Mouse (Mus musculus): ENCODE measurements around the gene Sgsh. TPM values are rescaled to one million over a fixed set of nuclear protein-coding genes. Genes with fewer than 3 reads are reported as not detected.
A peak's percentile ranks its signal among the peaks of the same experiment; 100 is the strongest.

Gene Sgsh
- 4.5 and 6.2 TPM in 2 replicates for polyA plus RNA-seq (2014; fragmentation: Nextera tagmentation; extraction: Ambion mirVana)

DNA sequence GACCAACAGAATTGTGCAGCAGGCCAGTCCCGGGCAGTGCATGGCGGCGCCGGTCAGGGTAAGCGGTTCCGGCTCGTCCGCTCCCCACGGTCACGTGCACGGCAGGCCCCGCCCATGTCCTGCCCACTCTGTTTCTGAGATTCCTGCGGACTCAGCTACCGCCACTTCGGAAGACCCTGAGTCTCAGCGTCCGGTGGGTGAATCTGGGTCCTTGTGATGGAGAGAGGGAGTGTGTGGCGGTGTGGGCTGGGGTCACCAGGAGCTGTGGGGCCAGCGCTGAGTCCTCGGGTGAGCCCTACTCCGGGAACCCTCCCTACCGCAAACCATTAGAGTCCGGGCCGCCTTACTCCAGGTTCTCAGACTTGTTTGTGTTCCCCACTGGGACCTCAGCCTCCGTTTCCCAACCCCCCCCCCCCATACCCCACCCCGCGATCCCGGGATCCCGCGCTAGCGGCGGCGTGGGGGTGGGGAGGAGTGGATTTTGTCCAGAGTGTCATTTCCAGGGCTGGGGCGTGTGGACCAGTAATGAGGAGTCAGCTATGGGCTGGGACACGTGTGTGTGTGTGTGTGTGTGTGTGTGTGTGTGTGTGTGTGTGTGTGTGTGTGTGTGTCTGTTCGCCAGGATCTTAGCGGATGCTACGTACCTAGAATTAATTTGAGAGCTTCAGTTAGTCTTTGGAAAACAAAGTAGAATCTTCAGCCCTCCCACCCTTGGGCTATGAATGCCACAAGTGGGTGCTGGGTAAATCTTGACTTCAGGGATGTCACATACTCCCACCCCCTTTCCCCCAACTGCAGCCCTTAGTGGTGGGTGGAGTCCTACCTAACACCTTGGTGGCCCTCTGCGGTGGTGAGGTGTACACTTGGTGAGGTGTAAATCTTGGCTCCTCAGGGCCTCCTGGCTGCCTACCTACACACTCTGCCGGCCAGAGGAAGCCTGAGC lies at the start of gene Sgsh, which contains the start of gene Slc26a11:
Sgsh (minus strand) TSS at position 94 of the 943 bp plus-strand sequence.
Slc26a11 (plus strand) TSS at position 115 of the 943 bp plus-strand sequence.
- 2% methylated on average over 35 of the region's 40 CpGs for WGBS
- H3K27ac ChIP-seq (replicated peaks; ENCODE audit: low read depth, low read length), result 0 out of 2 replicates have a peak within 1 kb of the TSS, but pooled peaks have one; percentile 32
- peak within 1 kb of the TSS; percentile 69 for H3K4me3 ChIP-seq (ENCODE audit: low read depth, low read length)

DNA sequence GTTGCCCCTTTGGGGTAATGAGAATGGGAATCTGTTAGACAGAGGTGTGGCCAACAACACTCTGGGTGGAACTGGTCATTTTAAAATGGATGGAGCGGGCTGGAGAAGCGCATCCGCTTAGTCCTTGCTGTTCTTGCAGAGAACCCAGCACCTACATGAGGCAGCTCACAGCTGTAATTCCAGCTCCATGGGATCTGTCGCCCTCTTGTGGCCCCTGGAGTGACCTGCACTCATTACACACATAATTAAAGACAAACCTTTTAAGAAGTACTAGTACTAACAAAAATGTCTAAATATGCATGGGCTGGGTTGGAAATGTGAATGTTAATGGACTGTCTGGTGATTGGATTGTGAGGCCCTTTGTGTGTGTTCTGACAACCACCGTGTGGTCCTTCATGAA lies 49.3 kb upstream of the Sgsh start:
- H3K27ac ChIP-seq (replicated peaks; ENCODE audit: low read depth, low read length), result no peak overlapping the region
- no peak overlapping the region for H3K4me3 ChIP-seq (ENCODE audit: low read depth, low read length)
- H3K9ac ChIP-seq (replicated peaks; ENCODE audit: low read length), result no peak overlapping the region
- DNase-seq (ENCODE audit: low spot score) (peak; percentile 62), ATAC-seq (replicated peaks; ENCODE audit: insufficient number of reproducible peaks, low FRiP score, low TSS enrichment, low read depth) (no peak)
- no peak overlapping the region for H3K4me2 ChIP-seq (ENCODE audit: low read depth, low read length)
- no peaks in the 10 kb centered on the region for H3K9me3 ChIP-seq (replicated peaks; ENCODE audit: control insufficient read depth, low read length)
- no peaks in the 10 kb centered on the region for H3K27me3 ChIP-seq (ENCODE audit: control insufficient read depth, insufficient read depth, low read length)
- WGBS, result 52% methylated on average over 5 of the region's 5 CpGs
- H3K4me1 ChIP-seq (ENCODE audit: control insufficient read depth, insufficient read depth, low read length), result no peaks in the 10 kb centered on the region
- H3K36me3 ChIP-seq (replicated peaks; ENCODE audit: control insufficient read depth, insufficient read depth, low read depth, low read length), result no peaks in the 10 kb centered on the region

More for the DNA sequence above, at the start of gene Sgsh, which contains the start of gene Slc26a11:
- ATAC-seq (replicated peaks; ENCODE audit: insufficient number of reproducible peaks, low FRiP score, low TSS enrichment, low read depth), result peak; percentile 91
- Histone ChIP-seq H3K9me3 (replicated peaks; ENCODE audit: control insufficient read depth, low read length) (no peaks in the 10 kb centered on the region), H3K4me2 (ENCODE audit: low read depth, low read length) (peak within 1 kb of the TSS; percentile 94), H3K4me1 (ENCODE audit: control insufficient read depth, insufficient read depth, low read length) (no peaks in the 10 kb centered on the region), H3K27me3 (ENCODE audit: control insufficient read depth, insufficient read depth, low read length) (no peaks in the 10 kb centered on the region), H3K36me3 (replicated peaks; ENCODE audit: control insufficient read depth, insufficient read depth, low read depth, low read length) (no peaks in the 10 kb centered on the region), H3K9ac (replicated peaks; ENCODE audit: low read length) (peak within 1 kb of the TSS; percentile 77)
- DNase-seq (ENCODE audit: low spot score), result peak; percentile 91

DNA sequence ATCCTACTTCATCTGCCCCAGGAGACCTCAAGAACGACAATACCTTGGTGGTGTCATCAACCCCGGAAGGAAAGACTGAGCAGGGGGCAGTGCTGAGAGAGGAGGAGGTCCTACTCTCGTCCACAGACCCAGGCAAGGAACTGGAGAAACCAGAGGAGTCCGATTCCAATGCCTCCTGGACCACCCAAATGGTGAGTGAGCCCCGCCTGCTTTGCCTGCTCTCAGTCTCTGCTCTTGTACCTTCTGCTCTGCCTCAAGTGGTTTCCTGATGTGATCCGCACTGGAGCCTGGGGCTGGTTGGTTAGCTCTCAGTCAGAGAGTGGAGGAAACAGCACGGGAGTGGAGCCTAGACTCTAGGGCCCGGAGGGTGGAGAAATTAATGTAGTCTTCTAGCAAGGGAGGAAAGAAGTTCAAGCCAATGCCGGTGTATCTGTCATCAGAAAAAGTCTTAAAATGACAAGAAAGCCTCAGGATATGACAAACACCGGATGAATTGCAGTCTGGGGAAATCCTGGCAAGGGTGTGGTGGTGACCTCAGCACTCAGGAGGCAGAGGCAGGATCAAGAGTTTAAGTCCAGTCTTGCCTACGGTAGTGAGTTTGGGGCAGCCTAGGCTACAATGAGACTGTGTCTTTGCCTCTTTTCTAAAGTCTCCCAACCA lies 47.3 kb upstream of the Sgsh start:
- no peak for ATAC-seq (replicated peaks; ENCODE audit: insufficient number of reproducible peaks, low FRiP score, low TSS enrichment, low read depth)
- Histone ChIP-seq H3K4me3 (ENCODE audit: low read depth, low read length) (no peak overlapping the region), H3K27me3 (ENCODE audit: control insufficient read depth, insufficient read depth, low read length) (no peaks in the 10 kb centered on the region), H3K4me2 (ENCODE audit: low read depth, low read length) (no peak overlapping the region), H3K27ac (replicated peaks; ENCODE audit: low read depth, low read length) (no peak overlapping the region), H3K4me1 (ENCODE audit: control insufficient read depth, insufficient read depth, low read length) (no peaks in the 10 kb centered on the region), H3K36me3 (replicated peaks; ENCODE audit: control insufficient read depth, insufficient read depth, low read depth, low read length) (no peaks in the 10 kb centered on the region), H3K9me3 (replicated peaks; ENCODE audit: control insufficient read depth, low read length) (no peaks in the 10 kb centered on the region), H3K9ac (replicated peaks; ENCODE audit: low read length) (no peak overlapping the region)
- DNase-seq (ENCODE audit: low spot score), result peak; percentile 45
- 45% methylated on average over 11 of the region's 11 CpGs for WGBS

DNA sequence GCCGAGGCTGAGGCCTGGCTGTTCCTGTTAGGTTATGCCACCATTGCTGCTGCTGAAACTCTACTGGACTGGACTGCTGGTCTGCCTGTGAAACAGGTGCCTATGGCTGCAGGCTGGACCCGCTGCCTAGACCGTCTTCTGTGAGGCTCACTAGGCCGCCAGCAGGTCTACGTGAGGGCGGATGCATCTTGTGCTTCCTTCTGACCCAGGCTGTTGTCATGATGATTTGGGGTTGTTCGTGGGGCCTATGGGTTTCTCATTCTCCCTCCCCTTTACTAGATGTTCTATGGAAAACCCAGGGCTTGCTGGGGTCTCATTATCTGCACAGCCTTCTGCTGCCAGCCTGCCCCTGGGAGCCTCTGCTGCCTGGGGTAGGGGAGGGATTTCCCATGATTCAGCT lies 41.1 kb upstream of the Sgsh start:
- no peak for ATAC-seq (replicated peaks; ENCODE audit: insufficient number of reproducible peaks, low FRiP score, low TSS enrichment, low read depth)
- Histone ChIP-seq H3K27me3 (ENCODE audit: control insufficient read depth, insufficient read depth, low read length) (peaks cover 41% of the 10 kb centered on the region), H3K9ac (replicated peaks; ENCODE audit: low read length) (no peak overlapping the region), H3K36me3 (replicated peaks; ENCODE audit: control insufficient read depth, insufficient read depth, low read depth, low read length) (no peaks in the 10 kb centered on the region), H3K4me1 (ENCODE audit: control insufficient read depth, insufficient read depth, low read length) (no peaks in the 10 kb centered on the region), H3K4me3 (ENCODE audit: low read depth, low read length) (no peak overlapping the region), H3K4me2 (ENCODE audit: low read depth, low read length) (no peak overlapping the region), H3K9me3 (replicated peaks; ENCODE audit: control insufficient read depth, low read length) (no peaks in the 10 kb centered on the region), H3K27ac (replicated peaks; ENCODE audit: low read depth, low read length) (no peak overlapping the region)
- no peak for DNase-seq (ENCODE audit: low spot score)
- WGBS, result 45% methylated on average over 7 of the region's 7 CpGs

DNA sequence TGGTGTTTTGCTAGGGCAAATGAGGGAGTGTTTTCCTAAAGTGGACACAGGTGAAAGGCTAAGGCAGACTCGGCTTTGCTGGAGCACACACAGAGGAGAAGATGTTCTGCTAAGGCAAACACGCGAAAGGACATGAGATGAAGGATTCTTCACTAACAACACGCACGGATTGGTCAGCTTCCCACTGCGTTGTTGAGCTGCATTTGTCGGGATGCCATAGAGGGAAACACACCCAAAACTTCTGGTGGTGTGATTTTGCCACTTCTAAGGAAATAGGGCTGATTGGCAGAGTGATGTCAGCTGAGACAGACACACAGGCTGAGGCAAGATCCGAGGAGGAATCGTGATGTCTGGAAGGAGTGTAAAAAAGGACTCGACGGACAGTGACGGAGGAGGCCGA lies 40.6 kb upstream of the Sgsh start:
- no peak for ATAC-seq (replicated peaks; ENCODE audit: insufficient number of reproducible peaks, low FRiP score, low TSS enrichment, low read depth)
- H3K27me3 ChIP-seq (ENCODE audit: control insufficient read depth, insufficient read depth, low read length), result peaks cover 45% of the 10 kb centered on the region
- H3K4me1 ChIP-seq (ENCODE audit: control insufficient read depth, insufficient read depth, low read length), result no peaks in the 10 kb centered on the region
- H3K4me3 ChIP-seq (ENCODE audit: low read depth, low read length), result no peak overlapping the region
- no peak overlapping the region for H3K4me2 ChIP-seq (ENCODE audit: low read depth, low read length)
- 13% methylated on average over 13 of the region's 13 CpGs for WGBS
- no peak overlapping the region for H3K9ac ChIP-seq (replicated peaks; ENCODE audit: low read length)
- no peaks in the 10 kb centered on the region for H3K9me3 ChIP-seq (replicated peaks; ENCODE audit: control insufficient read depth, low read length)
- DNase-seq (ENCODE audit: low spot score), result no peak
- no peaks in the 10 kb centered on the region for H3K36me3 ChIP-seq (replicated peaks; ENCODE audit: control insufficient read depth, insufficient read depth, low read depth, low read length)
- H3K27ac ChIP-seq (replicated peaks; ENCODE audit: low read depth, low read length), result no peak overlapping the region

DNA sequence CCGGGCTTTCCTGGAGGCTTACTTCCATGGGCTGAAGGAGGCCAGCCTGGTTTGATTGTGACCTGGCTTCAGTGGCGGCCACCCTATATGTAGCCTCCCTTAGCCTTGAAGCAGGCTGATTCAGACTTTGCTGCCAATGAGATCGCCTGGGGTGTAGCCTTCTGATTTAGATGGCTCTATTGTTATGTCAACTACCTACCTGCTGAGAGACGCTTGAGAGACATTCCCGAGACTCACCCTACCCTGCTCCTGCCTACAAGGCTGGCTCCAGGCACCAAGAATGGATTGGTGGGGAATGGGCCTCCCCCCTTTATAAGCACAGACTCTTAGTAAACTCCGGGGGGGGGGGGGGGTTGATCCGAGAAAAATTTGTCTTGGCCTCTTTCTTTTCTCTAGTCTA lies 40.1 kb upstream of the Sgsh start:
- no peak for ATAC-seq (replicated peaks; ENCODE audit: insufficient number of reproducible peaks, low FRiP score, low TSS enrichment, low read depth)
- peaks cover 50% of the 10 kb centered on the region for H3K27me3 ChIP-seq (ENCODE audit: control insufficient read depth, insufficient read depth, low read length)
- H3K4me3 ChIP-seq (ENCODE audit: low read depth, low read length), result no peak overlapping the region

DNA sequence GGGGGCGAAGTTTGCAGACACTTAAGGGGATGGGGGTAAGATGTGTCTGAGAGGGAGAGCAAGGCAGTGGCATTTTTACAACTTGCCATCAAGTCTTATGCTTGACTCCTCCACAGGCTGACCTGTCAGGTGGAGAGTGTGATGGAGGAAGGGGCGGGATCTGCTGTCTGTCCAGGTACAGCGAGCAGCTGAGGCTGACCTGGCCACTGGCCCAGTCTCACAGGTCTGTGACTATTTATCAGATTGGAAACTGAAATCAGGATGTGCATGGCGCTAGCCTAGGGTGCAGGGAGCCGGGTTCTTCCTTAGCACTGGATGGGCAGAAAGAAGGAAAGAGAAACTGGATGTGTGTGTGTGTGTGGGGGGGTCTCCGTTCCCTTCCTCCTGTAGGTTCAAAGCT lies 38.9 kb upstream of the Sgsh start:
- Histone ChIP-seq H3K27me3 (ENCODE audit: control insufficient read depth, insufficient read depth, low read length) (peaks cover 61% of the 10 kb centered on the region), H3K27ac (replicated peaks; ENCODE audit: low read depth, low read length) (no peak overlapping the region), H3K9me3 (replicated peaks; ENCODE audit: control insufficient read depth, low read length) (no peaks in the 10 kb centered on the region), H3K4me2 (ENCODE audit: low read depth, low read length) (no peak overlapping the region), H3K4me1 (ENCODE audit: control insufficient read depth, insufficient read depth, low read length) (no peaks in the 10 kb centered on the region; the same call in 1 of the 2 replicates), H3K36me3 (replicated peaks; ENCODE audit: control insufficient read depth, insufficient read depth, low read depth, low read length) (no peaks in the 10 kb centered on the region), H3K9ac (replicated peaks; ENCODE audit: low read length) (no peak overlapping the region), H3K4me3 (ENCODE audit: low read depth, low read length) (no peak overlapping the region)
- 51% methylated on average over 6 of the region's 6 CpGs for WGBS
- DNase-seq (ENCODE audit: low spot score) (no peak), ATAC-seq (replicated peaks; ENCODE audit: insufficient number of reproducible peaks, low FRiP score, low TSS enrichment, low read depth) (no peak)

More for the DNA sequence above, 40.1 kb upstream of the Sgsh start:
- DNase-seq (ENCODE audit: low spot score), result no peak
- Histone ChIP-seq H3K36me3 (replicated peaks; ENCODE audit: control insufficient read depth, insufficient read depth, low read depth, low read length) (no peaks in the 10 kb centered on the region), H3K9me3 (replicated peaks; ENCODE audit: control insufficient read depth, low read length) (no peaks in the 10 kb centered on the region), H3K4me1 (ENCODE audit: control insufficient read depth, insufficient read depth, low read length) (no peaks in the 10 kb centered on the region; the same call in 1 of the 2 replicates), H3K9ac (replicated peaks; ENCODE audit: low read length) (no peak overlapping the region), H3K27ac (replicated peaks; ENCODE audit: low read depth, low read length) (no peak overlapping the region), H3K4me2 (ENCODE audit: low read depth, low read length) (no peak overlapping the region)
- 4% methylated on average over 6 of the region's 7 CpGs for WGBS

DNA sequence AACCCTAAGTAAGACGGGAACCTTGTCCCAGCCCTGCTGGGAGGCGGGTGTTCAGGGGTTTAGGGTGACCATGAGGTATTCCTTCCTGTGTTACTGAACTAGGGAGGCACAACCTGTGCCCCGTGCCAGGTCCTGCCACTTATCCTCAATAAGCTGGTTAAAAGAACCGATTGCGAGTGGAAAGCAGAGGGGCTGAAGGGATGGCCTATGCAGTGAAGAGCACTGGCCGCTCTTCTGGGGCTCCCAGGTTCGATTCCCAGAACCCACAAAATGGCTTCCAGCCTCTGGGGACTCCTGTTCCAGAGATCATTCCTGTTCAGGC lies 38.1 kb upstream of the Sgsh start:
- WGBS, result 26% methylated on average over 7 of the region's 7 CpGs
- DNase-seq (ENCODE audit: low spot score) (no peak), ATAC-seq (replicated peaks; ENCODE audit: insufficient number of reproducible peaks, low FRiP score, low TSS enrichment, low read depth) (no peak)
- Histone ChIP-seq H3K4me2 (ENCODE audit: low read depth, low read length) (peak overlapping the region; percentile 64), H3K9ac (replicated peaks; ENCODE audit: low read length) (peak overlapping the region; percentile 45), H3K9me3 (replicated peaks; ENCODE audit: control insufficient read depth, low read length) (no peaks in the 10 kb centered on the region), H3K36me3 (replicated peaks; ENCODE audit: control insufficient read depth, insufficient read depth, low read depth, low read length) (no peaks in the 10 kb centered on the region), H3K27me3 (ENCODE audit: control insufficient read depth, insufficient read depth, low read length) (peaks cover 63% of the 10 kb centered on the region), H3K4me3 (ENCODE audit: low read depth, low read length) (peak overlapping the region; percentile 31), H3K4me1 (ENCODE audit: control insufficient read depth, insufficient read depth, low read length) (no peaks in the 10 kb centered on the region; the same call in 1 of the 2 replicates), H3K27ac (replicated peaks; ENCODE audit: low read depth, low read length) (no peak overlapping the region)
